Mouse (Mus musculus): ENCODE data around the gene Fat2. TPM values are rescaled to one million over a fixed set of nuclear protein-coding genes. Genes with fewer than 3 reads are reported as not detected.

Gene Fat2
- under 1 TPM; 0.03 to 0.15 TPM for total RNA-seq (2023)

DNA sequence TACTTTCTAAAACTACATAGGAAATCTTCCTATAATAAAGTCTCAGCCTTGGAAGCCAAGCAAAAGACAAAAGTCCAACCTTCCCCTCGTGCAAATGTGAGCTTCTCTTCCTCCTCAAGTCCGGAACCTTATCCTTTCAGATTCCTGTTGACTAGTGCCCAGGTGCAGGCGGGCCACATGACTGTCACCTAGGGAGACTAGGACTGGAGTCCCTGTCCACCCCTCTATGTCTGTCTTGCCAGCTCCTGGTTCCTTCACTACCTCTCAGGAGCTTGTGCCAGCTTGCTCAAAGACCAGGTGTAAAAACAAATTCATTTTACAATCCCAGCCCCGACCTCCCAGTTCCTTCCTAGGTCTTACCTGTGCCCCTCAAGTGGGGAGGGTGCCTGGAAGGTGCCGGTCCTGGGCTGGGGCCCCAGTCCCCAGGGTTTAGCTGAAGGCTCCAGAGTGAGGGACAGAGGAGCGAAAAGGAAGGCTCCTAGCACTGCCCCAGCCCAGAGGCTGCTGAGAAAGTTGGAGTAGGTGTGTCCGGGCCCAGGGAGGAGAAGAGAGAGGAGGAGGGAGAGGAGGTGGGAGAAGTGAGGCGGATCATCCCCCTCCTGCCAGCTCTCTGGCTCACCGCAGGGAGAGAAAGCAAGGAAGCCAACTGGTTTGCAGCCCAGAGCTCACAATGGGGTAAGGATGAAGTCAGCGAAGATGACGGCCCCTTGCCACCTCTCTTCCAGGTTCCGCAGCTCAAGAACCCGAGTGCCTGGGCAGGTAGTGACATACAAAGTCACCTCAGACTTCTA lies at the start of gene Fat2:
Fat2 (minus strand) TSS at position 464 of the 791 bp plus-strand sequence.

DNA sequence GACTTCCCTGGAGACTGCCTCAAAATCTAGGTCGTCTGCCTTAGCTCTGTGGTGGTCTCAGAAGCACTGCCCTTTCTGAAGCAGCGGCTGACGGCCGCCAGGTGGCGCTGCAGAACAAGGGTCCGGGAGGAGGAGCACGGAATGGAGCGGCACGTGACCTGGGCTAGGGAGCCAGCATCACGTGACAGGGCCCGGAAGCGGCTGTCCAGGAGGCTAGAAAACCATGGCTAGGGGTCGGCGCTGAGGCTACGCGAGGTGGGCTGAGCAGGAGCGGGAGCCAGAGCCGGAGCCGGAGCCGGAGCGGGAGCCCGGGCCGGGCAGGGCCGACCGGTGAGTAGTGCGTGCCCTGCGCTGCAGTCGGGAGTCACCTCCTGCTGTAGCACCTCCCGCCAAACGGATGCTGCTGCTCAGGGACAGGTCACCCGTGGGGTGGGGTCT lies 132.2 kb downstream of the Fat2 start, which contains the start of gene Slc36a1:
Slc36a1 (plus strand) TSS at position 192 of the 438 bp plus-strand sequence.

Other genes with a start within 250 kb of the Fat2 start
- gene Gm2a, start 238.4 kb downstream of the Fat2 start, total RNA-seq (2023), result 10 to 100 TPM; 65.3 to 72.2 TPM
- not detected for gene Slc36a3, start 184.9 kb downstream of the Fat2 start, total RNA-seq (2023)
- gene Slc36a2, start 151.5 kb downstream of the Fat2 start, total RNA-seq (2023), result not detected
- 10 to 100 TPM; 28.0 to 29.5 TPM for gene Slc36a1, start 132.2 kb downstream of the Fat2 start, total RNA-seq (2023)
- gene Sparc, start 86.6 kb upstream of the Fat2 start, total RNA-seq (2023), result not detected
- 10 to 100 TPM; 69.6 to 79.0 TPM for gene Atox1, start 124.7 kb upstream of the Fat2 start, total RNA-seq (2023)
- gene G3bp1, start 133.1 kb upstream of the Fat2 start, total RNA-seq (2023), result 10 to 100 TPM; 83.5 to 85.0 TPM

Data from T-cell, adult 66 days (primary cell).